Mouse (Mus musculus): Measurements from ENCODE around the gene Pibf1.

DNA sequence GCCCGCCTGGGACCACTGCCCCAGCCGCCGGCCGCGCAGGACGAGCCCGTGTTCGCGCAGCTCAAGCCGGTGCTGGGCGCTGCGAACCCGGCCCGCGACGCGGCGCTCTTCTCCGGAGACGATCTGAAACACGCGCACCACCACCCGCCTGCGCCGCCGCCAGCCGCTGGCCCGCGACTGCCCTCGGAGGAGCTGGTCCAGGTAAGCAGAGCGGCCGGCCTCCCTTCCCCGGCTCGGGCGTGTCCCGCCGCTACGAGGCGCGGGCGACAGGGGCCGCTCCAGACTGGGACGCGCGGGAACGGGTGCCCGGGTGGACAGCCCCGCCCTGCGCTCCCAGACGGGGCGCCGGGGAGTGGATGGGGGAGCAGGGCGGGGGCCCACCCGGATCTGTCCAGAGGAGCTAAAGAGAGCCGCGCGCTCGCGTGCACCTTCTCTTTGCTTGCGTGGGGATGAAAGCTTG lies 199.8 kb downstream of the Pibf1 start:
- no peak for TF ChIP-seq CTCF (IDR thresholded peaks at IDR 0.05; ENCODE audit: extremely low read depth, insufficient read depth, insufficient read length, insufficient replicate concordance)
- TF ChIP-seq POLR2A (IDR thresholded peaks at IDR 0.05; ENCODE audit: low read depth, low read length): no peak
